Mouse (Mus musculus): ENCODE results near the gene Adarb1.

Adarb1 gene

GRCm38 (mm10) chr10:77387558-77387957 is 30.5 kb downstream of the Adarb1 start:
- in situ Hi-C loops (cut with MboI, MseI): no loop called here

- in situ Hi-C loops (cut with MboI, MseI): no loop called here
These were observed 32.3 kb downstream of the Adarb1 start for GRCm38 (mm10) chr10:77385731-77386130.

DNA sequence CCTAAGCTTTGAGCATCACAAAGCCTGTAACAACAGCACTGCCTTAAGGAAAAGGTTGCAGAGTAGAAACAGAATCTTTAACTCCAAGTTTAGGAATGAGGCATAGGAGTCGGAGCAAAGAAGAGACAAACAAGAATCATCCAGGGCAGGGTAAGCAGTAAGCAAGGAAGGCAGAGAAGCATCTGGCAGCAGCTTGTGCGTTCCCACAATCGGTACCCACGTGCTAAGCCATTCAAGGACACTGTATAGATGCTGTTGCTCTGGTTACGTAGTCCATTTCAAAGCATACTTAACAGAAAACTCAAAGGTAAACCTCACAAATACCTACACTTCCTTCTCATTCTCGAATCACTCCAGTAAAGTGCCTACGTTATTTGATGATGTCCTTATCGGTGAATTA is 35.0 kb downstream of the Adarb1 start:
- in situ Hi-C loops (cut with MboI, MseI): no loop called here

- in situ Hi-C loops (cut with MboI, MseI): no loop called here
These were observed 36.9 kb downstream of the Adarb1 start for GRCm38 (mm10) chr10:77381191-77381590.

- in situ Hi-C loops (cut with MboI, MseI): no loop called here
These were observed 37.4 kb downstream of the Adarb1 start for GRCm38 (mm10) chr10:77380716-77381115.

- in situ Hi-C loops (cut with MboI, MseI): no loop called here
These were observed 38.9 kb downstream of the Adarb1 start for GRCm38 (mm10) chr10:77379199-77379598.

DNA sequence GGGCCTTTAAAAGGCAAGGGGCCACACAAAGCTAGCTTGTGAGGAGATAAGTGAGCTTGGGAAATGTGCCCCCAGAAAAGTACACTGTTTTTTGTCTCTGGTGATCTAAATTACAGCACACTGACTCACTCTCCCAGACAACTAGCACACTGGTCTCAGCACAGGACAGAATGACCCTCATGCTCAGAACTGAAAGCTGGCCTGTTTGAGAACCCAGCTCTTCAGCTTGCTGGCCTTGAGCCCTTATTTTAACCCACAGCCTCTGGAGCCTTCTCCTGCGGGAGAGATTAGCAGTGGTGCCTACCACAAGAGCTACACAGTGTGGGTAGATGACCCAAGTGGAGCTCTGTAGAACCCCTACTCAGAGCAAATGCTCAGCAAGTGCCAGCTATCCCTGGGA is 42.0 kb downstream of the Adarb1 start:
- in situ Hi-C loops (cut with MboI, MseI): no loop called here

DNA sequence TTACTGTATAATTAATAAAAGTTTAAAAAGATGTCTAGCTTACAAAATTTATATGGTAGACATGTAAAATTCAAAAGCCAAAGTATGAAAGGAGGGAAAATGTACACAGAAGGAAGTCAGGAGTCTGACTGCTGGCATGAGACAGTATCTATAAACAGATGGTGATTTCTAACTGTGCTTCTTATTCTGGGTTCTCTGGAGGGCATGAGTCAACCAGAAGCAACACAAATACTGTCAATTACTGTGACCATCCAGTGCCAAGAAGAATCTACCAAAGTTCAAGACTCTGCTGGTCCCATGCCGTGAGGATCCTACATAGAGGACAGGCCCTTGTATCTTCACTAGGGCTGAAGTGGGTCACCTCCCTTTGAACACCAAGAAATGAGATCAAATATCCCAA is 43.1 kb downstream of the Adarb1 start:
- in situ Hi-C loops (cut with MboI, MseI): no loop called here

GRCm38 (mm10) chr10:77374407-77374806 is 43.7 kb downstream of the Adarb1 start:
- in situ Hi-C loops (cut with MboI, MseI): no loop called here

DNA sequence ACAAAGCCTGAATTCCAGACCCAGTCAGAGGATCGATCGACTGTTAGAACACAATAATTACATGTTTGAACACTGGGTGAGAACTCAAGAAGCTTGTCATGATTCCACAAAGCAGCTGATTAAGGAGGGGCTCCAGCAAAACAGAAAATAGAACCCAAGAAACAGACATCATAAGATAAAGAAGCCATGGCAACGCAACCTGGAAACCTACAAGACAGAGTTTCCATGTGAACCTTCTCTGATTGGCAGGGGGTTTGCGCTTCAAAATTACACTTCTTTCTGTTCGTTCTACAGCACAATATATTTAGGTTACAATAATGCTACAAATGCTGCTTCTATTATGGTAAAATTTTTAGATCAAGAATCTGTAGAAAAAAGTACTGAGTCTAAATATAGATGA is 47.9 kb downstream of the Adarb1 start:
- in situ Hi-C loops (cut with MboI, MseI): no loop called here

DNA sequence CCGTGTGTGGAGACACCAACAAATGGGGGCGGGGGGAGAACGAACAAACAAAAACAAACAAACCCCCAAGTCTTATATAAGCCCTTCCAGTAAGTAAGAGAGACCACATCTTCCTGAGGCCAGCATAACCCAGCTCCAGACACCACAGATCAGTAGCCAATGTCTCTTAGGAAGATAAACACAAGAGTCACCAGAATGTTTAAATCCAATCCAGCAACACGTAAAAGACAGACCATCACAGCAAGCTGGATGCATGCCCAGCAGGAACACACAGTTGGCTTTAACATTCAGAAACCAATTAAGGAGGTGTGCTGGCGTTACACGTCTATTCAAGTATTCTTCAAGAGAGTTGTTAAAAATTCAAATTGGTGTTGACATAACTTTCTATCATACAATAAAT is 50.1 kb downstream of the Adarb1 start:
- in situ Hi-C loops (cut with MboI, MseI): no loop called here

GRCm38 (mm10) chr10:77366959-77367358 is 51.1 kb downstream of the Adarb1 start:
- in situ Hi-C loops (cut with MboI, MseI): no loop called here

DNA sequence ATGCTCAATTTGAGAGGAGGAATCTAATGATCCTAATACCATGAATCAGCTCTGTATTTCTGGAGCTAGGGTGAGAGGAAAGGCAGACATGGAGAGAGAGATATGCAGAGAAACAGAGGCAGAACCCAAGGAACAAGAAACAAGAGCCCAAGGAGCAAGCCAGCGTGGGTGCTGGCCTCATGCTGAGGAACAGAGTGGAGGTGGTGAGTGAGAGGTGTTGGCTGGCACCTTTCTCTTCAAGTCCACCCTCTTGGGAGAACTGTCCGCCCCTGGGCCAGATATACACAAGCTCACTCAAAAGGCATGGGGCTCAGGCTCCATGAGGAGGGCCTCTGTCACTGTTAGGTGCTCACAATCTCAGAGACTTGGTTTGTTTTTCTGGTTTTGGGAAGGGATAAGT is 52.9 kb downstream of the Adarb1 start:
- in situ Hi-C loops (cut with MboI, MseI): no loop called here

GRCm38 (mm10) chr10:77360486-77360885 is 57.6 kb downstream of the Adarb1 start:
- in situ Hi-C loops (cut with MboI, MseI): loop anchor here in 1 of 2 experiments (5.0 kb wide), 1 partner anchor 152 kb away; no protein-coding TSS in a partner anchor

DNA sequence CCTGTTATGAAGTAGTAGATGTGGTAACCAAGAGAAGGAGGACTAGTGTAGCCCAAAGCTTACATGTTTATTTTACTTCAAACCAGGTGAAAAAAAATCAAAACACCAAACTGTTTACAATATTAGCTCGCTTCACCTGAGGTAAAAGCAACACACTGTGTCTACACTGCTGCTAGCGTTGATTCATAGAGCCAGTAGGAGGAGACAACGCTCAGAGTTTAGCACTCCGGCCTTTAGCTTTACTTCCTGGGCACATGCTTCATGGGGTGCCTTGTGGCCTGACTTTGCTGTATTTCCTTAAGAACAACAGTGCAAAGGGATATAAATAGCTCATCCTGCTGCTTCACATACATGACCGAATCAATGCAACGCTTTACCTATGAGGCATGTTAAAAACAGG is 60.1 kb downstream of the Adarb1 start:
- in situ Hi-C loops (cut with MboI, MseI): no loop called here

- in situ Hi-C loops (cut with MboI, MseI): no loop called here
These were observed 64.9 kb downstream of the Adarb1 start for GRCm38 (mm10) chr10:77353031-77353745.

- in situ Hi-C loops (cut with MboI, MseI): no loop called here
These were observed 75.2 kb downstream of the Adarb1 start for GRCm38 (mm10) chr10:77342842-77343241.

GRCm38 (mm10) chr10:77341711-77342110 is 76.4 kb downstream of the Adarb1 start:
- in situ Hi-C loops (cut with MboI, MseI): no loop called here

DNA sequence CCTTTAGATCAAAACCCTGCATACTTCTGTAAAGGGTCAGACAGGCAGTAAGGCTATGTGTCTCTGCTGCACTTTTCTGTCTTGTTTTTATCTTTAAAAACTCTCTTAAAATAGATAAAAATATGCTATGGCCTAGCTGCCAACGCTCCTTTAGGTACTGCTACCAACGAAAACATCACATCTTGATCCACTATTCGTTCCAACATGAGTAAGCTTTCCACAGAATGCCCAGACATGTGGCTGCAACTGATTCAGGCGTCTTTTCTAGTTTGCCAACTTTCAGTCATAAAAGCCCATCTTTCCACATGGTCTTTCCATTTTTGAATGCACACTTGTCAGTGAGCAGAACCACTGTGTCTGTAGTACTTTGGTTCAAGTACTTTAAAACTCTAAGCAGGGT is 77.0 kb downstream of the Adarb1 start:
- in situ Hi-C loops (cut with MboI, MseI): no loop called here

GRCm38 (mm10) chr10:77339871-77340341 is 78.2 kb downstream of the Adarb1 start:
- in situ Hi-C loops (cut with MboI, MseI): no loop called here

DNA sequence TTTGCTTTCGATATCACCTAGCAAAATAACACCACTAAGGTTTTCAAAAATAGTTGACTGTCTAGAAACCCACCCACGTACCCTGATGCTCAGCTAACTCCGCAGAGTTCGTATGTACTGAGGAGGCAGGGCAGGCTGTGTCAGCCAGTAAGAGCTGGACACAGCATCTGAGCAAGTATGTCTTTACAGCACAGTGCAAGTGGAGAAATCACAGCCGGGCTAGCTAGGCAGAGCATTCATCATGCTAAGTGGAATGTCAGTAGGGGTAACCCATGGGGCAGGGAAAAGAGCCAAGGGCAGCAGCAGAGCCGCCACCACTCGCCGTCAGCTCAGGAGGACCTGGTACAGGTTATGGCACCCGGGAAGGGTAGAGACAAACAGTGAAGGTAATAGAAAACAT is 84.6 kb downstream of the Adarb1 start:
- in situ Hi-C loops (cut with MboI, MseI): no loop called here

DNA sequence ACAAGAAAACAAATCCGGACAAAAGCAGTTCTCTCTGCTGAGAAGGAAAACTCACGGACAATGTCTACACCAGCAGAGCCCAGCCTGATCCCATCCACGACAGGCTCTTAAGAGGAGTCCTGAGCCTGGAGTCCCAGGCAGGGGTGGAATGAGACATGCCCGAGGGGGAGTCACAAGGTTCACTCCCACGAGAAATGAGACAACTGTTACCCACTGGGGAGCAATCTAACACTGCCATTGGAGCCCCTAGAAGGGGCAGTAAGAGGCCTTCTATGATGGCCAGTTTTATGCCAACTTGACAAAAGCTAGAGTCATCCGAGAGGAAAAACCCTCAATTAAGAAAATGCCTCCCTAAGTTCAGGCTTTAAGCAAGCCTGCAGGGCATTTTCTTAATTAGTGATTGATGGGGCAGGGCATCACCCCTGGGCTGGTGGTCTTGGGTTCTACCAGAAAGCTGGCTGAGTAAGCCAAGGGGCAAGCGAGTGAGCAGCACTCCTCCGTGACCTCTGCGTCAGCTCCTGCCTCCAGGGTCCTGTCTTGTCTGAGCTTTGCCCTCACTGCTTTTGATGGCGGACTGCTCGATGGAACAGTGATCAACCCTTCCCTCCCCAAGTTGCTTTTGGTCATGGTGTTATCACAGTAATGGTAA is 88.5 kb downstream of the Adarb1 start:
- in situ Hi-C loops (cut with MboI, MseI): no loop called here

GRCm38 (mm10) chr10:77324716-77325115 is 93.4 kb downstream of the Adarb1 start:
- in situ Hi-C loops (cut with MboI, MseI): loop anchor here in 1 of 2 experiments (25.0 kb wide), 1 partner anchor 1638 kb away; the partner anchor contains the start of genes Olfr1353 and Olfr8
